ENCODE assay signal across 8 mouse cellular contexts in genomic region chr7:24817502-24817901, GRCm38 (mm10). TPM values are rescaled to one million over a fixed set of nuclear protein-coding genes. Genes with fewer than 3 reads are reported as not detected.
DNase-seq lines count a peak whose midpoint lies in the region; ATAC-seq lines count a peak whose summit lies in the region.

No protein-coding gene starts in this region.

- intact Hi-C loops in left cerebral cortex, postnatal 25 days (cut with DNase I), result loop anchor here (2.0 to 5.0 kb wide), 2 partner anchors 65 to 150 kb away; no protein-coding TSS in a partner anchor

- no peak overlapping the region for H3K4me3 ChIP-seq in forebrain, embryonic 11.5 days (ENCODE audit: low read depth, low read length)
- no peak overlapping the region for H3K4me3 ChIP-seq in forebrain, embryonic 15.5 days
- no peak overlapping the region for H3K4me3 ChIP-seq in intestine, embryonic 15.5 days (replicated peaks)
- no peak overlapping the region for H3K4me3 ChIP-seq in midbrain, embryonic 14.5 days (replicated peaks; ENCODE audit: low read depth, low read length)

- no peak overlapping the region for H3K4me2 ChIP-seq in forebrain, embryonic 11.5 days (ENCODE audit: low read depth, low read length, severe bottlenecking)
- no peak overlapping the region for H3K4me2 ChIP-seq in forebrain, embryonic 15.5 days (replicated peaks)
- H3K4me2 ChIP-seq in intestine, embryonic 15.5 days (replicated peaks), result no peak overlapping the region
- no peak overlapping the region for H3K4me2 ChIP-seq in midbrain, embryonic 14.5 days (ENCODE audit: low read length)

- peak; percentile 85 for DNase-seq in forebrain, embryonic 11.5 days (ENCODE audit: low spot score)
- peak; percentile 86 for DNase-seq in cerebellum, adult 11 months
- DNase-seq in frontal cortex, postnatal 10 days (ENCODE audit: low spot score in 2 of 2), result peak; percentile 12 to 39
- DNase-seq in left cerebral cortex, postnatal 25 days (ENCODE audit: low spot score in 2 of 2), result peak; percentile 70 to 84
- peak; percentile 83 for DNase-seq in midbrain, embryonic 14.5 days
- peak; percentile 72 to 81 for DNase-seq in spleen, postnatal 36 days (ENCODE audit: low spot score in 2 of 2)

- no peak overlapping the region for H3K9ac ChIP-seq in forebrain, embryonic 11.5 days (ENCODE audit: low read length)
- no peak overlapping the region for H3K9ac ChIP-seq in forebrain, embryonic 15.5 days (replicated peaks)
- no peak overlapping the region for H3K9ac ChIP-seq in intestine, embryonic 15.5 days
- H3K9ac ChIP-seq in midbrain, embryonic 14.5 days (replicated peaks; ENCODE audit: low read length), result no peak overlapping the region

- no peak overlapping the region for H3K27ac ChIP-seq in forebrain, embryonic 11.5 days (ENCODE audit: low read depth, low read length)
- no peak overlapping the region for H3K27ac ChIP-seq in forebrain, embryonic 15.5 days (replicated peaks)
- no peak overlapping the region for H3K27ac ChIP-seq in intestine, embryonic 15.5 days
- no peak overlapping the region for H3K27ac ChIP-seq in midbrain, embryonic 14.5 days (replicated peaks; ENCODE audit: low read depth, low read length)

- no peaks in the 10 kb centered on the region for H3K27me3 ChIP-seq in forebrain, embryonic 11.5 days (ENCODE audit: control insufficient read depth, insufficient read depth, low read length)
- H3K27me3 ChIP-seq in forebrain, embryonic 15.5 days, result no peaks in the 10 kb centered on the region
- H3K27me3 ChIP-seq in intestine, embryonic 15.5 days (replicated peaks), result no peaks in the 10 kb centered on the region
- H3K27me3 ChIP-seq in midbrain, embryonic 14.5 days (ENCODE audit: control insufficient read depth, insufficient read depth, low read length), result no peaks in the 10 kb centered on the region

- no peak for ATAC-seq in forebrain, embryonic 11.5 days (replicated peaks; ENCODE audit: low FRiP score)
- no peak for ATAC-seq in forebrain, embryonic 15.5 days (replicated peaks)
- ATAC-seq in intestine, embryonic 15.5 days, result peak; percentile 77
- peak; percentile 66 for ATAC-seq in midbrain, embryonic 14.5 days (ENCODE audit: low FRiP score, low TSS enrichment)

- H3K9me3 ChIP-seq in forebrain, embryonic 11.5 days (ENCODE audit: control insufficient read depth, low read length), result no peaks in the 10 kb centered on the region
- no peaks in the 10 kb centered on the region for H3K9me3 ChIP-seq in forebrain, embryonic 15.5 days
- H3K9me3 ChIP-seq in intestine, embryonic 15.5 days, result no peaks in the 10 kb centered on the region
- H3K9me3 ChIP-seq in midbrain, embryonic 14.5 days (ENCODE audit: control insufficient read depth, low read length), result no peaks in the 10 kb centered on the region

- no peaks in the 10 kb centered on the region for H3K36me3 ChIP-seq in forebrain, embryonic 11.5 days (ENCODE audit: control insufficient read depth, insufficient read depth, low read length)
- H3K36me3 ChIP-seq in forebrain, embryonic 15.5 days, result no peaks in the 10 kb centered on the region
- no peaks in the 10 kb centered on the region for H3K36me3 ChIP-seq in intestine, embryonic 15.5 days
- H3K36me3 ChIP-seq in midbrain, embryonic 14.5 days (ENCODE audit: control insufficient read depth, insufficient read depth, low read length), result no peaks in the 10 kb centered on the region

- WGBS in forebrain, embryonic 11.5 days, result 1% methylated on average over 3 of the region's 3 CpGs
- 1% methylated on average over 3 of the region's 3 CpGs for WGBS in forebrain, embryonic 15.5 days
- WGBS in intestine, embryonic 15.5 days, result 3% methylated on average over 3 of the region's 3 CpGs
- 5% methylated on average over 3 of the region's 3 CpGs for WGBS in midbrain, embryonic 14.5 days

- no peaks in the 10 kb centered on the region for H3K4me1 ChIP-seq in forebrain, embryonic 11.5 days (replicated peaks; ENCODE audit: control insufficient read depth, insufficient read depth, low read length)
- no peaks in the 10 kb centered on the region for H3K4me1 ChIP-seq in forebrain, embryonic 15.5 days
- no peaks in the 10 kb centered on the region for H3K4me1 ChIP-seq in intestine, embryonic 15.5 days (replicated peaks)
- no peaks in the 10 kb centered on the region for H3K4me1 ChIP-seq in midbrain, embryonic 14.5 days (ENCODE audit: control insufficient read depth, insufficient read depth, low read length)

RNA-seq across cellular contexts. Expression of gene Ceacam10, which starts 40.5 kb away (rescaled TPM):
- polyA plus RNA-seq in forebrain, embryonic 11.5 days (2014; fragmentation: Nextera tagmentation; extraction: Ambion mirVana), result not detected in 2 replicates
- polyA plus RNA-seq in forebrain, embryonic 15.5 days (2015; fragmentation: Nextera tagmentation; extraction: Ambion mirVana), result not detected in 2 replicates
- 0.39 and 0.45 TPM in 2 replicates for polyA plus RNA-seq in intestine, embryonic 15.5 days (2015; fragmentation: Nextera tagmentation; extraction: Ambion mirVana)
- total RNA-seq in left cerebral cortex, postnatal 25 days (2021), result not detected
- polyA plus RNA-seq in midbrain, embryonic 14.5 days (2014; fragmentation: Nextera tagmentation; extraction: Ambion mirVana), result not detected in 2 replicates

RNA-seq across cellular contexts. Expression of gene Gm9844, which starts 44.5 kb away (rescaled TPM):
- polyA plus RNA-seq in forebrain, embryonic 11.5 days (2014; fragmentation: Nextera tagmentation; extraction: Ambion mirVana), result 15.5 and 15.9 TPM in 2 replicates
- polyA plus RNA-seq in forebrain, embryonic 15.5 days (2015; fragmentation: Nextera tagmentation; extraction: Ambion mirVana), result 27.2 and 27.9 TPM in 2 replicates
- polyA plus RNA-seq in intestine, embryonic 15.5 days (2015; fragmentation: Nextera tagmentation; extraction: Ambion mirVana), result 17.2 and 17.8 TPM in 2 replicates
- total RNA-seq in left cerebral cortex, postnatal 25 days (2021), result 1 to 10 TPM; 1.7 to 2.1 TPM
- polyA plus RNA-seq in midbrain, embryonic 14.5 days (2014; fragmentation: Nextera tagmentation; extraction: Ambion mirVana), result 36.2 and 58.3 TPM in 2 replicates

RNA-seq across cellular contexts. Expression of gene Lypd4, which starts 52.2 kb away (rescaled TPM):
- polyA plus RNA-seq in forebrain, embryonic 11.5 days (2014; fragmentation: Nextera tagmentation; extraction: Ambion mirVana), result not detected in 2 replicates
- polyA plus RNA-seq in forebrain, embryonic 15.5 days (2015; fragmentation: Nextera tagmentation; extraction: Ambion mirVana), result not detected in 2 replicates
- not detected in 2 replicates for polyA plus RNA-seq in intestine, embryonic 15.5 days (2015; fragmentation: Nextera tagmentation; extraction: Ambion mirVana)
- total RNA-seq in left cerebral cortex, postnatal 25 days (2021), result not detected
- polyA plus RNA-seq in midbrain, embryonic 14.5 days (2014; fragmentation: Nextera tagmentation; extraction: Ambion mirVana), result not detected in 2 replicates

RNA-seq across cellular contexts. Expression of gene Dmrtc2, which starts 52.4 kb away (rescaled TPM):
- not detected in 2 replicates for polyA plus RNA-seq in forebrain, embryonic 11.5 days (2014; fragmentation: Nextera tagmentation; extraction: Ambion mirVana)
- not detected in 2 replicates for polyA plus RNA-seq in forebrain, embryonic 15.5 days (2015; fragmentation: Nextera tagmentation; extraction: Ambion mirVana)
- not detected in 2 replicates for polyA plus RNA-seq in intestine, embryonic 15.5 days (2015; fragmentation: Nextera tagmentation; extraction: Ambion mirVana)
- not detected for total RNA-seq in left cerebral cortex, postnatal 25 days (2021)
- polyA plus RNA-seq in midbrain, embryonic 14.5 days (2014; fragmentation: Nextera tagmentation; extraction: Ambion mirVana), result not detected in 2 replicates

RNA-seq across cellular contexts. Expression of gene Cd177, which starts 57.4 kb away (rescaled TPM):
- not detected in 2 replicates for polyA plus RNA-seq in forebrain, embryonic 11.5 days (2014; fragmentation: Nextera tagmentation; extraction: Ambion mirVana)
- polyA plus RNA-seq in forebrain, embryonic 15.5 days (2015; fragmentation: Nextera tagmentation; extraction: Ambion mirVana), result 0.31 TPM in 1 of 2 replicates, not detected in the other
- 1.2 and 2.0 TPM in 2 replicates for polyA plus RNA-seq in intestine, embryonic 15.5 days (2015; fragmentation: Nextera tagmentation; extraction: Ambion mirVana)
- total RNA-seq in left cerebral cortex, postnatal 25 days (2021), result not detected
- 0.24 and 1.2 TPM in 2 replicates for polyA plus RNA-seq in midbrain, embryonic 14.5 days (2014; fragmentation: Nextera tagmentation; extraction: Ambion mirVana)

Comparison
In these comparisons a context has a peak if more than half of its experiments do, and no peak if none do; other contexts are left out.
1. ATAC-seq: peak in intestine, embryonic 15.5 days (single experiment) and midbrain, embryonic 14.5 days (single experiment); none in forebrain, embryonic 11.5 days (single experiment) and forebrain, embryonic 15.5 days (single experiment).
2. DNase-seq: peak in every context shown above with its lines; median percentile 86 in cerebellum, adult 11 months; 85 in forebrain, embryonic 11.5 days; 83 in midbrain, embryonic 14.5 days; 77 in left cerebral cortex, postnatal 25 days; 76 in spleen, postnatal 36 days; 26 in frontal cortex, postnatal 10 days.